Mouse (Mus musculus) ES-E14 (cell line): ENCODE results near the gene Cabp4.

ENCODE experiments used
- CHD2 ChIP-seq: IDR thresholded peaks from 2 replicates; pipeline ENCODE4 v1.6.1; 2014; ENCODE audit warnings: mild to moderate bottlenecking, low read depth, low read length, inconsistent platforms
- ZC3H11A ChIP-seq: IDR thresholded peaks from 2 replicates; pipeline ENCODE4 v1.6.1; 2012; ENCODE audit warnings: low read depth, mild to moderate bottlenecking, inconsistent platforms, low read length, borderline replicate concordance

DNA sequence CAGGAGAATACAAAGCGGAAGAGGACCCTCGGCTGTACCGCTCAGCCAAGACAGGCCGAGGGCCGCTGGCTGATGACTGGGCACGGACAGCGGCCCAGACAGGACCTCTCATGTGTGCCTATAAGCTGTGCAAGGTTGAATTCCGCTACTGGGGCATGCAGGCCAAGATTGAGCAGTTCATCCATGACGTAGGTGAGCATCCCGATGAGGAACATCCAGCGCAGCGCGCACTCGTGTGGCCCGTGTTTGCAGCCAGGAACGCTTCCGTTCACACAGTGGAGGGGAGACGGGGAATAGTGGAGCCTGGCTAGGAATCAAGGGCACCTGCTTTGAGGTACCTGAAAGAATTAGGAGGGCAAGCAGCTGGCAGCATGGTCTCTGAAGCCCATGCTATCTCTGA, 40.5 kb downstream of the Cabp4 start:
- TF ChIP-seq CHD2 (no peak), ZC3H11A (no peak)
